Mouse (Mus musculus): ENCODE results near the gene Gdpd3. TPM values are rescaled to one million over a fixed set of nuclear protein-coding genes. Genes with fewer than 3 reads are reported as not detected.

Gdpd3 gene
- total and polyA plus RNA-seq, 3 experiments = 1.3 to 1.6 (median 1.5) TPM

DNA sequence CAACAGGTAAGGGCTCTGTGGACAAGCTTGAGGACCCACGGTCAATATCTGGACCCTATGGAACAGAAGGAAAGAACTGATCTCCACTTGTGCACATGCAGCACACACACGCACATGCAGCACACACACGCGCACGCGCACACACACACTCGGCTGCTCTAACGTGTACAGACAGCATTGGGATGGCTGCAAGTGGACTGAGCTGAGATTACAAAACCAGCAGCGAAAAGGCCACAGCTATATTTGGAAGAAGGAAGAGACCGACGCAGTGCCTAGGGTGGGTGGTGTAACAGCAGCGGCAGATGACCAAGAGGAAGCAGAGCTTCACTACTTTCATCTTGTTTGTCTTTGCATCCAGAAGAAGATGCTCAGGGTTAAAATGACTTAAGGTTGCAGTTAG is 20.1 kb upstream of the Gdpd3 start:
- Histone ChIP-seq H3K27ac (ENCODE audit: insufficient read depth, low read depth) (peak overlapping the region; percentile 48), H3K4me3 (replicated peaks in 1 of 3; ENCODE audit: low read depth in 2 of 3, low read length in 2 of 3, poor library complexity in 1 of 3) (peak overlapping the region in 2 of 3 experiments; percentile 26 to 39), H3K27me3 (replicated peaks) (no peaks in the 10 kb centered on the region)

DNA sequence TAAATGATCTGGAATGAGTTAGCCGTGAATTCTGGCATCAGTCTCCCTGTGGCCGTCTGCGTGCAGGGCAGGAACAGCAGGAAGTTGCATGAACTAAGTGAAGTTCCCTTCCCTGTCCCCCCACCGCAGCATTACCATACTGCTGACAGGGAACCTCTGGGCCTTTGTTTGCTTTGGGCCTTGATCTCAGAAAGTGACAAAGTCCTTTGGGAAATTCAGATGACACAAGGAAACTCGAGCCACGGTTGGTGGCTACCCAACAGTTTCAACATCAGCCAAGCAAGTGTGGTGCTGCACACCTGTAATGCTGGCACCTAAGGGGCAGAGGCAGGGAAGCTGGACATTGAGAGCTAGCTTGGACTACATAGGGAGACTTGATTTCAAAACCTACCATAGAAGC is 19.3 kb upstream of the Gdpd3 start:
- DNase-seq (ENCODE audit: extremely low read depth) = peak; percentile 54
- TF ChIP-seq PAX5 (IDR thresholded peaks at IDR 0.05; ENCODE audit: low read length) (no peak), TBP (conservative IDR thresholded peaks at IDR 0.05; ENCODE audit: low read depth, low read length) (no peak), MEF2A (IDR thresholded peaks at IDR 0.05; ENCODE audit: borderline replicate concordance, low read depth, low read length) (no peak), CHD1 (IDR thresholded peaks at IDR 0.05; ENCODE audit: low read depth, low read length) (0 out of 2 replicates have a peak, but pooled peaks have one; percentile 24), GABPA (IDR thresholded peaks at IDR 0.05; ENCODE audit: insufficient replicate concordance, low read depth, low read length) (no peak), EP300 (IDR thresholded peaks at IDR 0.05; ENCODE audit: low read length) (peak; percentile 10; the same call in 1 of the 2 replicates), MAZ (IDR thresholded peaks at IDR 0.05; ENCODE audit: low read depth, low read length) (no peak), BHLHE40 (IDR thresholded peaks at IDR 0.05; ENCODE audit: low read depth, low read length) (peak; percentile 41), MAFK (IDR thresholded peaks at IDR 0.05; ENCODE audit: insufficient replicate concordance, low read length) (0 out of 2 replicates have a peak, but pooled peaks have one; percentile 25), MXI1 (IDR thresholded peaks at IDR 0.05; ENCODE audit: low read depth, low read length) (no peak), ETS1 (conservative IDR thresholded peaks at IDR 0.05; ENCODE audit: low read depth, low read length) (0 out of 2 replicates have a peak, but pooled peaks have one; percentile 3), IRF4 (IDR thresholded peaks at IDR 0.05; ENCODE audit: low read depth, low read length) (no peak)
- H3K36me3 ChIP-seq (replicated peaks in 1 of 2; ENCODE audit: control insufficient read depth in 1 of 2, insufficient read depth in 1 of 2, low read length in 1 of 2) = no peaks in the 10 kb centered on the region
- peak overlapping the region; percentile 26 to 39 (median 34) for H3K4me3 ChIP-seq (replicated peaks in 1 of 3; ENCODE audit: low read depth in 2 of 3, low read length in 2 of 3, poor library complexity in 1 of 3)
- H3K4me1 ChIP-seq (ENCODE audit: control insufficient read depth in 1 of 2, insufficient read depth in 2 of 2) = peaks cover 10 to 36% of the 10 kb centered on the region in 2 experiments
- dilution Hi-C loops (cut with MboI; ENCODE audit: extremely low pct_ligation_motif_present, extremely low pct_unique_long_range_greater_than_20kb, low sequenced_read_pairs) = no loop called here
- H3K27me3 ChIP-seq (replicated peaks) = no peaks in the 10 kb centered on the region
- peak overlapping the region; percentile 36 for H3K9ac ChIP-seq (ENCODE audit: insufficient read depth, low read depth)
- in situ Hi-C loops (cut with MboI; ENCODE audit: low pct_ligation_motif_present, low pct_unique_long_range_greater_than_20kb, low sequenced_read_pairs) = no loop called here
- no peaks in the 10 kb centered on the region for H3K79me2 ChIP-seq (replicated peaks; ENCODE audit: control insufficient read depth, extremely low read depth, insufficient read depth, poor library complexity, severe bottlenecking)
- H3K4me2 ChIP-seq (ENCODE audit: insufficient read depth, low read depth, poor library complexity, severe bottlenecking) = peak overlapping the region; percentile 59
- no peaks in the 10 kb centered on the region for H3K9me3 ChIP-seq (replicated peaks; ENCODE audit: low read length)
- peak overlapping the region; percentile 48; the same call in 1 of the 2 replicates for H3K27ac ChIP-seq (ENCODE audit: insufficient read depth, low read depth)

More for the DNA sequence above, 20.1 kb upstream of the Gdpd3 start:
- Histone ChIP-seq H3K9me3 (replicated peaks; ENCODE audit: low read length) (no peaks in the 10 kb centered on the region), H3K4me1 (ENCODE audit: control insufficient read depth in 1 of 2, insufficient read depth in 2 of 2) (peaks cover 14 to 36% of the 10 kb centered on the region in 2 experiments), H3K4me2 (ENCODE audit: insufficient read depth, low read depth, poor library complexity, severe bottlenecking) (peak overlapping the region; percentile 59), H3K9ac (ENCODE audit: insufficient read depth, low read depth) (peak overlapping the region; percentile 36), H3K79me2 (replicated peaks; ENCODE audit: control insufficient read depth, extremely low read depth, insufficient read depth, poor library complexity, severe bottlenecking) (no peaks in the 10 kb centered on the region), H3K36me3 (replicated peaks in 1 of 2; ENCODE audit: control insufficient read depth in 1 of 2, insufficient read depth in 1 of 2, low read length in 1 of 2) (no peaks in the 10 kb centered on the region)
- dilution Hi-C loops (cut with MboI; ENCODE audit: extremely low pct_ligation_motif_present, extremely low pct_unique_long_range_greater_than_20kb, low sequenced_read_pairs) = no loop called here
- in situ Hi-C loops (cut with MboI; ENCODE audit: low pct_ligation_motif_present, low pct_unique_long_range_greater_than_20kb, low sequenced_read_pairs) = no loop called here
- TF ChIP-seq PAX5 (IDR thresholded peaks at IDR 0.05; ENCODE audit: low read length) (no peak), KAT2A (IDR thresholded peaks at IDR 0.05; ENCODE audit: insufficient replicate concordance, low read length) (no peak), SMC3 (IDR thresholded peaks at IDR 0.05; ENCODE audit: low read depth, low read length) (no peak), NRF1 (IDR thresholded peaks at IDR 0.05; ENCODE audit: low read depth, low read length) (peak; percentile 46), ELF1 (IDR thresholded peaks at IDR 0.05; ENCODE audit: low read depth, low read length) (0 out of 2 replicates have a peak, but pooled peaks have one; percentile 37), NELFE (IDR thresholded peaks at IDR 0.05; ENCODE audit: low read depth, low read length) (no peak), MXI1 (IDR thresholded peaks at IDR 0.05; ENCODE audit: low read depth, low read length) (0 out of 2 replicates have a peak, but pooled peaks have one; percentile 26), ETS1 (conservative IDR thresholded peaks at IDR 0.05; ENCODE audit: low read depth, low read length) (no peak), MYC (IDR thresholded peaks at IDR 0.05; ENCODE audit: low read depth, low read length) (0 out of 2 replicates have a peak, but pooled peaks have one; percentile 27), TBP (conservative IDR thresholded peaks at IDR 0.05; ENCODE audit: low read depth, low read length) (no peak), TCF12 (IDR thresholded peaks at IDR 0.05; ENCODE audit: low read depth, low read length) (no peak), BHLHE40 (IDR thresholded peaks at IDR 0.05; ENCODE audit: low read depth, low read length) (peak; percentile 83), MEF2A (IDR thresholded peaks at IDR 0.05; ENCODE audit: borderline replicate concordance, low read depth, low read length) (peak; percentile 79)
- peak; percentile 38 for DNase-seq (ENCODE audit: extremely low read depth)

Data from CH12.LX (cell line).